Mouse (Mus musculus): ENCODE results near the gene H1fx.
A peak's percentile ranks its signal among the peaks of the same experiment; 100 is the strongest.
"Not testable (repeated sequence)": the region's sequence is repeated elsewhere in the genome, so short reads cannot be mapped to it uniquely, and the experiment has no call there.

H1fx gene

GRCm38 (mm10) chr6:87980374-87981029, 935 bp downstream of the H1fx start:
- DNase-seq, result peak; percentile 83

GRCm38 (mm10) chr6:87979728-87980127, 1.7 kb downstream of the H1fx start:
- DNase-seq, result no peak

- no peak for DNase-seq
These were observed 11.4 kb downstream of the H1fx start for GRCm38 (mm10) chr6:87970041-87970440.

- DNase-seq, result not testable (repeated sequence)
These were observed 19.0 kb downstream of the H1fx start for GRCm38 (mm10) chr6:87962457-87962856.

GRCm38 (mm10) chr6:87942179-87942578, 39.3 kb downstream of the H1fx start:
- no peak for DNase-seq

- no peak for DNase-seq
These were observed 42.5 kb downstream of the H1fx start for GRCm38 (mm10) chr6:87938941-87939340.

- DNase-seq, result no peak
These were observed 44.2 kb downstream of the H1fx start for GRCm38 (mm10) chr6:87937178-87937788.

DNA sequence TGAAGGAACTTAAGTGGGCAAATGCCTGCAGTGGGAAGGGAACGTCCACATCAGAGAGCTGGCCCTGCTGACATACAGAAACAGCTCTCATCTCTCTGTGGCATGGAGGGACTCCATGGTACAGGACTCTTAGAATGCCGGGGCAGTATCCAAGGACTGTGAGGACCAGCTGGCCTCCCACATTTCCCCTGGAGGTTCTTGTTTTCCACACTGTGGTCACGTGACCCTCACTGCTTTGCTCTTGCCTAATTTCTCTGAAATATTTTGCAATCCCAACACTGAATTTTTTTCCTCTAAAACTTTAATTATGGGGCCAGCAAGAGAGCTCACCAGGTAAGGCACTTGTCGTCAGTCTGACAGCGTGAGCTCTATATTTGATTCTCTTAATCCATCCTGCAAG, 46.4 kb downstream of the H1fx start:
- DNase-seq, result no peak

Data from thymus, postnatal 4 days (tissue).